35 mouse cellular contexts compared by ENCODE assay signal in genomic region chr11:70807630-70808029, GRCm38 (mm10). TPM values are rescaled to one million over a fixed set of nuclear protein-coding genes. Genes with fewer than 3 reads are reported as not detected.
"Had no signal": no experiment of that assay in that cellular context is flagged by ENCODE, and none has a peak within 500 bp of the region (broad histone marks: within the 10 kb centered on the region; RNA-seq: fewer than 3 reads in every experiment).

No protein-coding gene starts in this region.

- H3K4me3 ChIP-seq: embryonic facial prominence, embryonic 10.5 days; embryonic facial prominence, embryonic 12.5 days; embryonic facial prominence, embryonic 13.5 days; embryonic facial prominence, embryonic 15.5 days; erythroblast, embryonic 14.5 days; forebrain, embryonic 10.5 days; forebrain, embryonic 12.5 days; forebrain, embryonic 13.5 days; forebrain, embryonic 15.5 days; gastrocnemius, adult 2 months; heart, adult 2 months had no signal

- H3K27me3 ChIP-seq: embryonic facial prominence, embryonic 12.5 days; embryonic facial prominence, embryonic 13.5 days; embryonic facial prominence, embryonic 15.5 days; forebrain, embryonic 12.5 days; forebrain, embryonic 13.5 days; forebrain, embryonic 15.5 days had no signal

- H3K4me1 ChIP-seq: embryonic facial prominence, embryonic 10.5 days; embryonic facial prominence, embryonic 12.5 days; embryonic facial prominence, embryonic 13.5 days; embryonic facial prominence, embryonic 15.5 days; forebrain, embryonic 10.5 days; forebrain, embryonic 12.5 days; forebrain, embryonic 13.5 days; forebrain, embryonic 15.5 days had no signal

- H3K9ac ChIP-seq: embryonic facial prominence, embryonic 12.5 days; embryonic facial prominence, embryonic 13.5 days; embryonic facial prominence, embryonic 15.5 days; forebrain, embryonic 12.5 days; forebrain, embryonic 13.5 days; forebrain, embryonic 15.5 days; forebrain, postnatal 0 days had no signal

- H3K27ac ChIP-seq: embryonic facial prominence, embryonic 10.5 days; embryonic facial prominence, embryonic 12.5 days; embryonic facial prominence, embryonic 13.5 days; embryonic facial prominence, embryonic 15.5 days; forebrain, embryonic 10.5 days; forebrain, embryonic 12.5 days; forebrain, embryonic 13.5 days; forebrain, embryonic 15.5 days; gastrocnemius, adult 2 months; heart, adult 2 months had no signal

- H3K4me2 ChIP-seq: embryonic facial prominence, embryonic 12.5 days; embryonic facial prominence, embryonic 13.5 days; embryonic facial prominence, embryonic 15.5 days; forebrain, embryonic 12.5 days; forebrain, embryonic 13.5 days; forebrain, embryonic 15.5 days had no signal

- H3K9me3 ChIP-seq: embryonic facial prominence, embryonic 10.5 days; embryonic facial prominence, embryonic 12.5 days; embryonic facial prominence, embryonic 13.5 days; embryonic facial prominence, embryonic 15.5 days; forebrain, embryonic 10.5 days; forebrain, embryonic 12.5 days; forebrain, embryonic 13.5 days; forebrain, embryonic 15.5 days had no signal

- DNase-seq: cerebellum, adult 8-10 months; cerebellum, adult 9-10 months; cerebellum, adult 9-11 months; cerebellum, postnatal 10 days; cerebellum, postnatal 14 days; cerebellum, postnatal 25 days; cerebellum, postnatal 36 days; embryo, embryonic 11 days; forebrain, postnatal 0 days; gastrocnemius, adult 2 months; gastrocnemius, postnatal 10 days; gastrocnemius, postnatal 14 days; gastrocnemius, postnatal 25 days; gastrocnemius, postnatal 36 days; heart, adult 11 months; heart, adult 18-20 months; heart, adult 2 months had no signal

- ATAC-seq: forebrain, embryonic 13.5 days; forebrain, embryonic 14.5 days; forebrain, embryonic 15.5 days; forebrain, embryonic 16.5 days; forebrain, postnatal 0 days had no signal

- H3K36me3 ChIP-seq: embryonic facial prominence, embryonic 10.5 days; embryonic facial prominence, embryonic 12.5 days; embryonic facial prominence, embryonic 13.5 days; embryonic facial prominence, embryonic 15.5 days; forebrain, embryonic 10.5 days; forebrain, embryonic 12.5 days; forebrain, embryonic 15.5 days had no signal

RNA-seq across cellular contexts. Expression of gene Scimp, which starts 4.8 kb away (rescaled TPM):
- total RNA-seq: common myeloid progenitor, adult 5-6 weeks; forebrain, postnatal 0 days; gastrocnemius, adult 18-20 months; gastrocnemius, adult 2 months; gastrocnemius, adult 8-10 months; gastrocnemius, postnatal 10 days; gastrocnemius, postnatal 25 days; gastrocnemius, postnatal 36 days; gastrocnemius, postnatal 4 days; granulocyte monocyte progenitor cell, adult 5-6 weeks had no signal
- polyA plus RNA-seq: embryonic facial prominence, embryonic 10.5 days; embryonic facial prominence, embryonic 11.5 days; embryonic facial prominence, embryonic 12.5 days; embryonic facial prominence, embryonic 15.5 days; erythroblast, embryonic 14.5 days; forebrain, embryonic 10.5 days; forebrain, embryonic 11.5 days; forebrain, embryonic 12.5 days; forebrain, embryonic 13.5 days; forebrain, embryonic 14.5 days; forebrain, embryonic 15.5 days; forebrain, embryonic 16.5 days; forebrain, postnatal 0 days had no signal
